Mouse (Mus musculus) liver, postnatal 0 days (tissue): ENCODE measurements around the gene Iqub.
A peak's percentile ranks its signal among the peaks of the same experiment; 100 is the strongest.

Experiments used
- CTCF ChIP-seq: sonication (generic); IDR thresholded peaks from 2 replicates; pipeline ENCODE4 v1.5.1; 2016; ENCODE audit warnings: antibody characterized with exemption, low read depth
- EP300 ChIP-seq: IDR thresholded peaks from 2 replicates; pipeline ENCODE4 v1.6.1; 2016; ENCODE audit warnings: antibody characterized with exemption, low read depth, mild to moderate bottlenecking

GRCm38 (mm10) chr6:24490341-24490740 lies 24.5 kb downstream of the Iqub start:
- TF ChIP-seq EP300 (no peak), CTCF (peak; percentile 56)
